Mouse (Mus musculus) neural tube, embryonic 14.5 days (tissue): ENCODE measurements around the gene Slamf1. TPM values are rescaled to one million over a fixed set of nuclear protein-coding genes. Genes with fewer than 3 reads are reported as not detected.

Source experiments
- polyA plus RNA-seq: library from polyadenylated mRNA; unstranded; fragments of >200 nt; fragmentation: Nextera tagmentation; extraction: Ambion mirVana; gene quantifications from 2 replicates; pipeline ENCODE4 v1.2.1, GENCODE M21; 2014

Slamf1 gene
- polyA plus RNA-seq, 1 experiment from 2014 or later: 0.09 TPM

Other genes starting within 250 kb of the Slamf1 start
- not detected in 2 replicates for gene Itln1, start 231.8 kb upstream of the Slamf1 start, polyA plus RNA-seq
- gene Cd244a, start 207.9 kb upstream of the Slamf1 start, polyA plus RNA-seq: not detected in 2 replicates
- not detected in 2 replicates for gene Ly9, start 159.7 kb upstream of the Slamf1 start, polyA plus RNA-seq
- gene Slamf7, start 114.1 kb upstream of the Slamf1 start, polyA plus RNA-seq: not detected in 2 replicates
- 0.40 and 0.98 TPM in 2 replicates for gene Cd48, start 85.1 kb upstream of the Slamf1 start, polyA plus RNA-seq
- gene Cd84, start 72.6 kb downstream of the Slamf1 start, polyA plus RNA-seq: 0.95 and 1.5 TPM in 2 replicates
- gene Gm10521, start 128.5 kb downstream of the Slamf1 start, polyA plus RNA-seq: not detected in 2 replicates
- 0.13 TPM in 1 of 2 replicates, not detected in the other for gene Slamf6, start 150.4 kb downstream of the Slamf1 start, polyA plus RNA-seq